In genomic region chr1:172357550-172357949, GRCm38 (mm10) we compare ENCODE assay signal across 8 mouse cellular contexts. TPM values are rescaled to one million over a fixed set of nuclear protein-coding genes. Genes with fewer than 3 reads are reported as not detected.
DNase-seq lines count a peak whose midpoint lies in the region; ATAC-seq and TF ChIP-seq lines count a peak whose summit lies in the region.
"Had no signal": no experiment of that assay in that cellular context is flagged by ENCODE, and none has a peak within 500 bp of the region (broad histone marks: within the 10 kb centered on the region; RNA-seq: fewer than 3 reads in every experiment).

No protein-coding gene starts in this region.

- no peaks in the 10 kb centered on the region for H3K36me3 ChIP-seq in testis, adult 2 months (ENCODE audit: control insufficient read depth, insufficient read depth, low read length)
- H3K36me3 ChIP-seq in liver, embryonic 13.5 days, result no peaks in the 10 kb centered on the region

- no peak overlapping the region for H3K9ac ChIP-seq in liver, embryonic 13.5 days

- ATAC-seq in liver, embryonic 13.5 days (ENCODE audit: low read depth), result no peak

- no peak for DNase-seq in testis, postnatal 14 days (ENCODE audit: low spot score)
- DNase-seq in adrenal gland, postnatal 10 days, result peak; percentile 82
- peak; percentile 38 for DNase-seq in embryo, embryonic 11.5 days (ENCODE audit: low read depth, low spot score)
- peak; percentile 77 for DNase-seq in heart, postnatal 4 days
- peak; percentile 20 for DNase-seq in liver, embryonic 13.5 days

- no peak for TF ChIP-seq POLR2A in testis, adult 2 months (IDR thresholded peaks at IDR 0.05; ENCODE audit: control insufficient read depth, low read depth, low read length)
- TF ChIP-seq POLR2A in olfactory bulb, adult 2 months (IDR thresholded peaks at IDR 0.05; ENCODE audit: insufficient read depth, low read depth, low read length), result no peak

- no peaks in the 10 kb centered on the region for H3K27me3 ChIP-seq in testis, adult 2 months (ENCODE audit: control insufficient read depth, insufficient read depth, low read length)
- peaks cover 22% of the 10 kb centered on the region for H3K27me3 ChIP-seq in liver, embryonic 13.5 days

- no peak overlapping the region for H3K4me3 ChIP-seq in testis, adult 2 months (ENCODE audit: control insufficient read depth, low read depth, low read length)
- no peak overlapping the region for H3K4me3 ChIP-seq in liver, embryonic 13.5 days (replicated peaks)
- no peak overlapping the region for H3K4me3 ChIP-seq in olfactory bulb, adult 2 months (ENCODE audit: insufficient read depth, low read depth, low read length)

- WGBS in liver, embryonic 13.5 days (ENCODE audit: insufficient replicate concordance), result 6% methylated on average over 1 of the region's 1 CpGs
- WGBS in olfactory bulb, adult 2 months, result 0% methylated on average over 1 of the region's 1 CpGs

- H3K4me1 ChIP-seq in testis, adult 2 months (ENCODE audit: control insufficient read depth, insufficient read depth, low read length), result peaks cover 3% of the 10 kb centered on the region; the same call in 1 of the 2 replicates
- no peaks in the 10 kb centered on the region for H3K4me1 ChIP-seq in liver, embryonic 13.5 days (replicated peaks)
- peaks cover 6% of the 10 kb centered on the region for H3K4me1 ChIP-seq in olfactory bulb, adult 2 months (ENCODE audit: control insufficient read depth, insufficient read depth, low read length)

- H3K27ac ChIP-seq in testis, adult 2 months (ENCODE audit: control insufficient read depth, insufficient read depth, low read depth, low read length), result no peak overlapping the region
- no peak overlapping the region for H3K27ac ChIP-seq in liver, embryonic 13.5 days
- H3K27ac ChIP-seq in olfactory bulb, adult 2 months (ENCODE audit: insufficient read depth, low read depth, low read length), result 0 out of 2 replicates have a peak overlapping the region, but pooled peaks have one; percentile 42

- no peak overlapping the region for H3K4me2 ChIP-seq in liver, embryonic 13.5 days

- no peaks in the 10 kb centered on the region for H3K9me3 ChIP-seq in liver, embryonic 13.5 days (replicated peaks)

- peak; percentile 86; the same call in 1 of the 2 replicates for TF ChIP-seq CTCF in testis, adult 2 months (IDR thresholded peaks at IDR 0.05; ENCODE audit: control insufficient read depth, insufficient read depth, insufficient replicate concordance, low read depth, low read length)
- TF ChIP-seq CTCF in olfactory bulb, adult 2 months (IDR thresholded peaks at IDR 0.05; ENCODE audit: insufficient read depth, low read depth, low read length), result peak; percentile 73

RNA-seq across cellular contexts. Expression of gene Kcnj10, which starts 16.5 kb away (rescaled TPM):
- 0.06 TPM in 2 replicates for polyA plus RNA-seq in testis, adult 2 months (2012; rRNA removed)
- total RNA-seq in adrenal gland, postnatal 10 days (2021), result 1 to 10 TPM in 1 of 2 experiments, under 1 TPM in 1; 0.90 to 1.3 TPM
- under 1 TPM; 0.11 to 0.14 TPM for total RNA-seq in heart, postnatal 4 days (2021)
- polyA plus RNA-seq in liver, embryonic 13.5 days (2015; fragmentation: Nextera tagmentation; extraction: Ambion mirVana), result 0.03 and 0.07 TPM in 2 replicates
- 93.5 and 169 TPM in 2 replicates for polyA plus RNA-seq in olfactory bulb, adult 2 months (2012; ENCODE audit: insufficient read depth, insufficient read length, low replicate concordance, missing spikeins)

RNA-seq across cellular contexts. Expression of gene Pigm, which starts 18.8 kb away (rescaled TPM):
- 3.8 and 4.0 TPM in 2 replicates for polyA plus RNA-seq in testis, adult 2 months (2012; rRNA removed)
- total RNA-seq in adrenal gland, postnatal 10 days (2021), result 10 to 100 TPM; 13.6 to 13.8 TPM
- 10 to 100 TPM; 10.1 to 11.4 TPM for total RNA-seq in heart, postnatal 4 days (2021)
- 2.4 and 2.7 TPM in 2 replicates for polyA plus RNA-seq in liver, embryonic 13.5 days (2015; fragmentation: Nextera tagmentation; extraction: Ambion mirVana)
- not detected in 2 replicates for polyA plus RNA-seq in olfactory bulb, adult 2 months (2012; ENCODE audit: insufficient read depth, insufficient read length, low replicate concordance, missing spikeins)

RNA-seq across cellular contexts. Expression of gene Kcnj9, which starts 28.4 kb away (rescaled TPM):
- polyA plus RNA-seq in testis, adult 2 months (2012; rRNA removed), result 40.4 and 41.2 TPM in 2 replicates
- total RNA-seq in adrenal gland, postnatal 10 days (2021), result under 1 TPM in 1 of 2 experiments, not detected in 1; 0.12 TPM
- total RNA-seq in heart, postnatal 4 days (2021), result not detected
- 0.05 TPM in 1 of 2 replicates, not detected in the other for polyA plus RNA-seq in liver, embryonic 13.5 days (2015; fragmentation: Nextera tagmentation; extraction: Ambion mirVana)
- not detected in 2 replicates for polyA plus RNA-seq in olfactory bulb, adult 2 months (2012; ENCODE audit: insufficient read depth, insufficient read length, low replicate concordance, missing spikeins)
- polyA plus RNA-seq: heart, embryonic 16.5 days had no signal

RNA-seq across cellular contexts. Expression of gene Atp1a2, which starts 59.7 kb away (rescaled TPM):
- polyA plus RNA-seq in testis, adult 2 months (2012; rRNA removed), result 12.4 and 17.3 TPM in 2 replicates
- total RNA-seq in adrenal gland, postnatal 10 days (2021), result 100 to 1,000 TPM; 303 to 400 TPM
- 10 to 100 TPM; 81.9 to 82.8 TPM for total RNA-seq in heart, postnatal 4 days (2021)
- polyA plus RNA-seq in liver, embryonic 13.5 days (2015; fragmentation: Nextera tagmentation; extraction: Ambion mirVana), result 0.25 and 0.32 TPM in 2 replicates
- 130 and 318 TPM in 2 replicates for polyA plus RNA-seq in olfactory bulb, adult 2 months (2012; ENCODE audit: insufficient read depth, insufficient read length, low replicate concordance, missing spikeins)

Comparison
In these comparisons a context has a peak if more than half of its experiments do, and no peak if none do; other contexts are left out.
1. RNA of gene Kcnj10, which starts 16.5 kb away (polyA plus RNA-seq): 93.5 to 169 TPM in olfactory bulb, adult 2 months; 0.06 TPM in testis, adult 2 months and 0.03 to 0.07 TPM in liver, embryonic 13.5 days; every median in the first group is over 10 times any median in the second.